Mouse (Mus musculus) midbrain, embryonic 14.5 days (tissue): ENCODE data around the gene Mybpc1. TPM values are rescaled to one million over a fixed set of nuclear protein-coding genes. Genes with fewer than 3 reads are reported as not detected.

ENCODE experiments used
- ATAC-seq: fragments of 200-750 bp; cut with Nextera tagmentation; 2 replicates; pipeline ENCODE4 v1.8.0; 2017; ENCODE audit warnings: moderate number of reproducible peaks, moderate library complexity; ENCODE audit not compliant: low FRiP score, low TSS enrichment
- DNase-seq: peaks from one replicate; pipeline ENCODE4 v3.0.0-alpha.2; 2015
- H3K27ac ChIP-seq: fragments of 300-500 bp; sonication (generic); replicated peaks from 2 replicates; pipeline ENCODE4 v1.5.1; 2014; ENCODE audit warnings: mild to moderate bottlenecking, low read depth, low read length, moderate library complexity
- H3K27me3 ChIP-seq: fragments of 300-500 bp; sonication (generic); 2 replicates; pipeline ENCODE4 v1.6.1; 2014; ENCODE audit warnings: low read length, control low read depth, mixed read lengths; ENCODE audit not compliant: control insufficient read depth, insufficient read depth
- H3K36me3 ChIP-seq: fragments of 300-500 bp; sonication (generic); 2 replicates; pipeline ENCODE4 v1.6.1; 2014; ENCODE audit warnings: low read length, control low read depth; ENCODE audit not compliant: control insufficient read depth, insufficient read depth
- H3K4me1 ChIP-seq: fragments of 300-500 bp; sonication (generic); 2 replicates; pipeline ENCODE4 v1.6.1; 2014; ENCODE audit warnings: mild to moderate bottlenecking, antibody characterized with exemption, low read length, control low read depth; ENCODE audit not compliant: control insufficient read depth, insufficient read depth
- H3K4me2 ChIP-seq: fragments of 300-500 bp; sonication (generic); 2 replicates; pipeline ENCODE4 v1.6.1; 2014; ENCODE audit warnings: mild to moderate bottlenecking, low read length, moderate library complexity
- H3K4me3 ChIP-seq: fragments of 300-500 bp; sonication (generic); replicated peaks from 2 replicates; pipeline ENCODE4 v1.5.1; 2014; ENCODE audit warnings: low read depth, low read length
- H3K9ac ChIP-seq: fragments of 300-500 bp; sonication (generic); replicated peaks from 2 replicates; pipeline ENCODE4 v1.6.1; 2014; ENCODE audit warnings: mild to moderate bottlenecking, low read length, moderate library complexity
- H3K9me3 ChIP-seq: fragments of 300-500 bp; sonication (generic); 2 replicates; pipeline ENCODE4 v1.6.1; 2016; ENCODE audit warnings: low read length, control low read depth, mixed read lengths; ENCODE audit not compliant: control insufficient read depth
- WGBS: fragments of 180-500 bp; shearing (Covaris S2); extraction: QIAGEN DNeasy Blood & Tissue Kit; methylation state at CpG from one replicate; pipeline ENCODE4 v1.1.7; 2014; 5-methylcytosine and 5-hydroxymethylcytosine counted together
- polyA plus RNA-seq: library from polyadenylated mRNA; unstranded; fragments of >200 nt; fragmentation: Nextera tagmentation; extraction: Ambion mirVana; gene quantifications from 2 replicates; pipeline ENCODE4 v1.2.1, GENCODE M21; 2014

Gene Mybpc1
- polyA plus RNA-seq, 1 experiment from 2014 or later, result 4.1 TPM

DNA sequence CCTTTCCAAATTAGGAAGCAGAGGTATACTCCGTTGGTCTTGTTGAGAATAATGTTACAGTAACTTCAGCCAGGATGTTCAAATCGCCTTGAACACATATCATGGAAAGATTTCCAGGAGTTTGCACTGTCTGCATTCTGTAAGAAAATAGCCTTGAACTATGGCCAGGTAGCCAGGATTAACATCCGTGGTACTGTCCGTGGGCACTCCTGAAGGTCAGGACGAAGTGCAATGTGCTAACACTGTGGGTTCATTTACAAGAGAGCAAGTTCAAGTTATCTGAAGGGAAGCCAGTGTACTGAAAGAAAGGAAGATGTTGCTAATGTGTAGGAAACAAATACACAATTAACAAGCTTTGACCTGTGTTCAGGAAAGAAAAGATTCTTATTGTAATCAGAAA lies 24.2 kb downstream of the Mybpc1 start:
- WGBS, result 91% methylated on average over 5 of the region's 5 CpGs
- H3K9me3 ChIP-seq, result no peaks in the 10 kb centered on the region
- no peak for ATAC-seq
- H3K4me3 ChIP-seq, result no peak overlapping the region
- no peak for DNase-seq
- H3K4me1 ChIP-seq, result no peaks in the 10 kb centered on the region
- H3K4me2 ChIP-seq, result no peak overlapping the region
- H3K9ac ChIP-seq, result no peak overlapping the region
- no peak overlapping the region for H3K27ac ChIP-seq
- no peaks in the 10 kb centered on the region for H3K36me3 ChIP-seq
- H3K27me3 ChIP-seq, result no peaks in the 10 kb centered on the region

DNA sequence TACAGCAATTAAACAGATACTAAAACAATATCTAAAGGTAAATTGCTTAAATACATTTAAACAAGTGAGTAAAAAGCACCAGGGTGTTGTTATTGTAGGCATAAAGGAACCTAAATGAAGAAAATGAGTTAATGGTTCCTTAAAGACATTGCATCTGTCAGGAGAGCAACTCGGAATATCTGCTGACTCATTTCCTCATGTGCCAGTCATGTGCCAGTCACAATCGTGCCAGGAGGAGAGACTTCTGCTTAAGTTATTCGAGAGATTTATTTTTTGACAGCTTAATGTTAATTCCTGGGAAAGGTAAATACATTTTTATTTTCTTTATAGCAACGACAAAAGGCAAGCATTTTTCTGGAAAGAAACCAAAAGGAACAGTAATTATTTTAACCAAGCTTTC lies 26.3 kb downstream of the Mybpc1 start:
- no peak overlapping the region for H3K4me2 ChIP-seq
- H3K4me1 ChIP-seq, result no peaks in the 10 kb centered on the region
- no peaks in the 10 kb centered on the region for H3K27me3 ChIP-seq
- WGBS, result 85% methylated on average over 4 of the region's 4 CpGs
- H3K27ac ChIP-seq, result no peak overlapping the region
- DNase-seq (no peak), ATAC-seq (no peak)
- H3K36me3 ChIP-seq, result no peaks in the 10 kb centered on the region
- no peak overlapping the region for H3K9ac ChIP-seq
- no peak overlapping the region for H3K4me3 ChIP-seq
- no peaks in the 10 kb centered on the region for H3K9me3 ChIP-seq

DNA sequence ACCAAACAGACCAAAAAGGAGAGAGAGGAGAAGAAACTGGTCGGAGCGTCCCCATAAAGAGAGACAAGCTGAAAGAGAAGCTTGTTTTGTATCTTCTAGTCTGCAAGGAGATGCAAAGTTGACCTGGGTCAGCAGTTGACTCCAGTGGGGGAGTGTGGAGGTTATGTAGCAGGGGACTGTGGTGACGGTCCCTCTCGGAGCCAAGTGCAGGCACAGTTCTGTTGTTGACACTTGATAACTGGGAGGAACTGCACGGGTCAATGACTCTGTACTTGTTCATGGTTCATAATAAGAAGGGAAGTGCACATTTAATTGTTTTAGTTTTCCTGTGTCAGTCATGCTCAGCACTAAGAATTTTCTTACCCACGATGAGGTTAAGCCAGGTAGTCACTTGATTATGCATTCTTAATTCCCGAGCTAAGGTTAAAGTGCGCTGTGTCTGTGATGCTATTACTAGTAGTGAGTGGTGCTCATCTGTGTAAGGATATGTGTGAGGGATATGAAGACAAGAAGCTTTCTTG lies 30.8 kb downstream of the Mybpc1 start:
- H3K27ac ChIP-seq, result no peak overlapping the region
- ATAC-seq, result no peak
- H3K4me2 ChIP-seq, result no peak overlapping the region
- H3K4me3 ChIP-seq, result no peak overlapping the region
- H3K36me3 ChIP-seq, result no peaks in the 10 kb centered on the region
- no peak overlapping the region for H3K9ac ChIP-seq
- no peak for DNase-seq
- 80% methylated on average over 8 of the region's 8 CpGs for WGBS
- H3K9me3 ChIP-seq, result no peaks in the 10 kb centered on the region
- no peaks in the 10 kb centered on the region for H3K27me3 ChIP-seq
- no peaks in the 10 kb centered on the region for H3K4me1 ChIP-seq

DNA sequence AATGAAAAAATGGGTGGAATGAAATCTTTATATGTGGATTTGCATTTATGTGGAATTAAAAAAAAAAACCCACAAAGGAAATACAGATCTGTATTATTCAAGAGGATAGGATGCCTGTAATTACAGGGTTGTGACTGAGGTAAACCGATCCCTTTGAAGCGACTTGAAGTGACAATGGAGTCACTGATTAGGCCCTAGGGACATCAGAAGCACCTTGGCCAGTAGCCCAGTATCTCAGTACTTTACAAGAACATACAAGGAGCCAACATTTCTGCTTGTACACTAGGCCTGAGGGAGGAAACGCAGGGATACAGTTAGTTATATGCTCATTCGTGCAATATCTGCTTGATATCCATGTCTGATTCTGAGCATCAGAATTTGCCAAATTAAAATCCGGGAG lies 32.8 kb downstream of the Mybpc1 start:
- Histone ChIP-seq H3K9me3 (no peaks in the 10 kb centered on the region), H3K36me3 (no peaks in the 10 kb centered on the region), H3K4me1 (no peaks in the 10 kb centered on the region), H3K27me3 (no peaks in the 10 kb centered on the region), H3K4me3 (no peak overlapping the region), H3K4me2 (no peak overlapping the region), H3K27ac (no peak overlapping the region), H3K9ac (no peak overlapping the region)
- ATAC-seq (no peak), DNase-seq (peak; percentile 33)
- 73% methylated on average over 5 of the region's 5 CpGs for WGBS

DNA sequence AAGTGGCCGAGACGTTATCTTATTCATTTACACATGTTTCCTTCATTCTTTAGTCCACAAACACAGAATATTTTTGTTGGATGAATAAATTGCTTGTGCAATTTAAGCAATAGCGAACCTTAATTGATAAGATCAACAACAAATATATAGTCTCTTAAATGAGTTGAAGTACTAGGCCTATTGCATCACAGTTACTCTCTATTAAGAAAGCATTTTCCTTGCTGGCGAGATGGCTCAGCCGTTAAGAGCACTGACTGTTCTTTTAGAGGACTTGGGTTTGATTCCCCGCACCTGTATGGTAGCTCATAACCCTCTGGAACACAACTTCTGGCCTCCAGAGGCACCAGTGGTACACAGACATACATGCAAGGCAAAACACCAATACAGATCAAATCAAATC lies 47.9 kb downstream of the Mybpc1 start:
- Histone ChIP-seq H3K36me3 (no peaks in the 10 kb centered on the region), H3K9me3 (no peaks in the 10 kb centered on the region), H3K27me3 (no peaks in the 10 kb centered on the region), H3K4me2 (no peak overlapping the region), H3K9ac (no peak overlapping the region), H3K27ac (no peak overlapping the region), H3K4me3 (no peak overlapping the region), H3K4me1 (no peaks in the 10 kb centered on the region)
- no peak for DNase-seq
- ATAC-seq, result no peak
- 92% methylated on average over 6 of the region's 6 CpGs for WGBS

DNA sequence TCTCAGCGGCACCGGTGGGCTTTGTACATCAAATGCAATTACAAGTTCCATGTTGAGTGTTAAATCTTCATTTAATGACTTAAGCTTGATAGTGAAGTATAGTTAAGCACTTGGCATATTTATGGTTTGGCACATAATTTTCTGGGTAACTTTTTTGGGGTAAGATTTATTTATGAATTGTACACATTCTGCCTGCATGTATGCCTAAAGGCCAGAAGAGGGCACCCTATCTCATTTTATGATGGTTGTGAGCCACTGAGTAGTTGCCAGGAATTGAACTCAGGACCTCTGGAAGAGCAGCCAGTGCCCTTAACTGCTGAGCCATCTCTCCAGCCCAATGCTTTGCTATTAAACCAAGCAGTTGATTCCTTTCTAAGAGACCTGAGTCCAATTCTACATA lies 52.2 kb downstream of the Mybpc1 start:
- ATAC-seq, result no peak
- no peaks in the 10 kb centered on the region for H3K27me3 ChIP-seq
- 95% methylated on average over 2 of the region's 2 CpGs for WGBS

DNA sequence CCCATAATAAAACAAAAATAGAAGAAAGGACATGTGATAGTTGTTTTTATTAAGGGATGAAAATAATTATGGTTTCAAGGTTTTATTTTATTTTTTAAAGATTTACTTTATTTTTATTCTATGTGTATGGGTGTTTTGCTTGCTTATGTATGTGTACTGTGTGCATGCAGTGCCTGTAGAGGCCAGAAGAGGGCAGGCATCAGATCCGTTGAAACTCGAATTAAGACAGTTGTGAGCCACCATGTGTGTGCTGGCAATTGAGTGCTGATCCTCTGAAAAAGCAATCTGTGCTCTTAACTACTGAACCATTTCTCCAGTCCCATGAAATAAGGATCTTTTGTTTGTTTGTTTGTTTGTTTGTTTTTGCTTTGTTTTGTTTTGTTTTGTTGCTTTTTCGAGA lies 54.7 kb downstream of the Mybpc1 start:
- Histone ChIP-seq H3K4me2 (no peak overlapping the region), H3K4me3 (no peak overlapping the region), H3K4me1 (no peaks in the 10 kb centered on the region), H3K27ac (no peak overlapping the region), H3K27me3 (no peaks in the 10 kb centered on the region), H3K36me3 (no peaks in the 10 kb centered on the region), H3K9me3 (no peaks in the 10 kb centered on the region), H3K9ac (no peak overlapping the region)
- no peak for ATAC-seq
- 79% methylated on average over 3 of the region's 3 CpGs for whole genome bisulfite sequencing
- DNase-seq, result no peak

More for the DNA sequence above, 52.2 kb downstream of the Mybpc1 start:
- H3K4me2 ChIP-seq, result no peak overlapping the region
- H3K36me3 ChIP-seq, result no peaks in the 10 kb centered on the region
- DNase-seq, result no peak
- no peak overlapping the region for H3K27ac ChIP-seq
- H3K9me3 ChIP-seq, result no peaks in the 10 kb centered on the region
- H3K9ac ChIP-seq, result no peak overlapping the region
- no peak overlapping the region for H3K4me3 ChIP-seq
- no peaks in the 10 kb centered on the region for H3K4me1 ChIP-seq

DNA sequence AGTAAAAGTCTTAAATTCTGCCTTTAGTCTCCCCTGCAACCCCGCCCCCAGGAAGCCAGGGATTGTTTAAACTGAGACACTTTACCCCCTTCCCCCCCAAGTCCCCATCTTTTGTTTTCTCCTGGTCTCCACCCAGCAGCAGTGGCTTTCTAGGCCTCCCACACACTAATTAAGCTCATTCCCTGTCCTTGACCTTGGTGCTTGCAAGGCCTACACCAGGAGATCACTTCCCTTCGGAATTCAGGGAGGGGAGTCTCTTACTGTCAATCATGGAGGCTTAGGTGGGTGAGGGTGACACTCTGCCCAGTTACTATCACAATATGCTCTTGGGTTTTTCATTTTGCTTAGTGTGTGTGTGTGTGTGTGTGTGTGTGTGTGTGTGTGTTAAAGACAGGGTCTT lies 57.3 kb downstream of the Mybpc1 start:
- no peak overlapping the region for H3K4me3 ChIP-seq
- WGBS, result 46% methylated on average over 2 of the region's 2 CpGs
- no peaks in the 10 kb centered on the region for H3K27me3 ChIP-seq
- no peaks in the 10 kb centered on the region for H3K36me3 ChIP-seq
- no peaks in the 10 kb centered on the region for H3K4me1 ChIP-seq
- DNase-seq (no peak), ATAC-seq (no peak)
- H3K9me3 ChIP-seq, result peaks cover 3% of the 10 kb centered on the region; the same call in 1 of the 2 replicates
- H3K9ac ChIP-seq, result no peak overlapping the region
- H3K4me2 ChIP-seq, result no peak overlapping the region
- no peak overlapping the region for H3K27ac ChIP-seq

DNA sequence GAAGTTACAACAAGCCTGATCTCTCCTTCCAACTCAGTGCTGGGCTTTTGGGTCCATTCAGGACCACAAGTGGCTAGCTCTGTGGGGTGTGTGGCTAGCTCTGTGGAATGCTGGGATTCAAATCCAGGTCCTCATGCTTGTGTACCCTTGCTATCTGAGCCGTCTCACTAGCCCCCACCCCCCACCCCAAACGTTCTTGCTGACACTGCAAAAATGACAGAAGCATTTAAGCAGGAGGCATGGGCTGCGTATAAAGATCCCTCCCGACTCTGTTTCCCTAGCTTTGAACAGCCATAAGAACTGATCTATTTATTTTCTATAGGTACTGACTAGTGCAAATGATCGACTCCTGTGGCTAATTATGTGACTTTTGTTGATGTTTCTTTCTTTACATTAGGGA lies 74.3 kb downstream of the Mybpc1 start:
- Histone ChIP-seq H3K27me3 (no peaks in the 10 kb centered on the region), H3K9ac (no peak overlapping the region), H3K27ac (no peak overlapping the region), H3K36me3 (no peaks in the 10 kb centered on the region), H3K4me1 (no peaks in the 10 kb centered on the region), H3K4me3 (no peak overlapping the region), H3K4me2 (no peak overlapping the region), H3K9me3 (no peaks in the 10 kb centered on the region)
- ATAC-seq, result no peak
- WGBS, result 76% methylated on average over 5 of the region's 5 CpGs
- no peak for DNase-seq
